Mouse (Mus musculus): ENCODE measurements around the gene Ptch1. TPM values are rescaled to one million over a fixed set of nuclear protein-coding genes. Genes with fewer than 3 reads are reported as not detected.

The Ptch1 gene
- polyA plus RNA-seq, 1 experiment from 2014 or later = 12.2 TPM

- WGBS = 14% methylated on average over 8 of the region's 8 CpGs
- Histone ChIP-seq H3K27me3 (ENCODE audit: insufficient read depth, low read length) (no peaks in the 10 kb centered on the region), H3K9me3 (replicated peaks; ENCODE audit: low read length) (no peaks in the 10 kb centered on the region), H3K4me2 (ENCODE audit: low read length) (no peak overlapping the region), H3K27ac (peak overlapping the region; percentile 6; the same call in 1 of the 2 replicates), H3K4me3 (replicated peaks; ENCODE audit: low read depth, low read length) (no peak overlapping the region), H3K9ac (ENCODE audit: low read depth, low read length) (0 out of 2 replicates have a peak overlapping the region, but pooled peaks have one; percentile 23), H3K36me3 (ENCODE audit: insufficient read depth, low read length) (no peaks in the 10 kb centered on the region), H3K4me1 (replicated peaks; ENCODE audit: insufficient read depth, low read length) (peaks cover 26% of the 10 kb centered on the region)
- ATAC-seq (replicated peaks; ENCODE audit: low FRiP score, low read depth) (no peak), DNase-seq (ENCODE audit: low spot score) (no peak)
- no peak for TF ChIP-seq CTCF (IDR thresholded peaks at IDR 0.05; ENCODE audit: low read depth)
Measured at GRCm38 (mm10) chr13:63558297-63558890, 15.0 kb downstream of the Ptch1 start.

GRCm38 (mm10) chr13:63556431-63556830, 17.0 kb downstream of the Ptch1 start:
- no peak for ATAC-seq (replicated peaks; ENCODE audit: low FRiP score, low read depth)
- 14% methylated on average over 1 of the region's 1 CpGs for WGBS
- no peak overlapping the region for H3K9ac ChIP-seq (ENCODE audit: low read depth, low read length)
- 0 out of 2 replicates have a peak, but pooled peaks cover 2% of the 10 kb centered on the region for H3K36me3 ChIP-seq (ENCODE audit: insufficient read depth, low read length)
- no peak overlapping the region for H3K27ac ChIP-seq
- no peaks in the 10 kb centered on the region for H3K27me3 ChIP-seq (ENCODE audit: insufficient read depth, low read length)
- H3K4me3 ChIP-seq (replicated peaks; ENCODE audit: low read depth, low read length) = no peak overlapping the region
- H3K4me1 ChIP-seq (replicated peaks; ENCODE audit: insufficient read depth, low read length) = peaks cover 30% of the 10 kb centered on the region
- H3K4me2 ChIP-seq (ENCODE audit: low read length) = no peak overlapping the region
- no peaks in the 10 kb centered on the region for H3K9me3 ChIP-seq (replicated peaks; ENCODE audit: low read length)
- TF ChIP-seq CTCF (IDR thresholded peaks at IDR 0.05; ENCODE audit: low read depth) = no peak
- no peak for DNase-seq (ENCODE audit: low spot score)

GRCm38 (mm10) chr13:63555885-63556284, 17.5 kb downstream of the Ptch1 start:
- Histone ChIP-seq H3K4me2 (ENCODE audit: low read length) (peak overlapping the region; percentile 14; the same call in 1 of the 2 replicates), H3K9ac (ENCODE audit: low read depth, low read length) (no peak overlapping the region), H3K36me3 (ENCODE audit: insufficient read depth, low read length) (0 out of 2 replicates have a peak, but pooled peaks cover 2% of the 10 kb centered on the region), H3K4me1 (replicated peaks; ENCODE audit: insufficient read depth, low read length) (peaks cover 28% of the 10 kb centered on the region), H3K27me3 (ENCODE audit: insufficient read depth, low read length) (no peaks in the 10 kb centered on the region), H3K27ac (0 out of 2 replicates have a peak overlapping the region, but pooled peaks have one; percentile 33), H3K9me3 (replicated peaks; ENCODE audit: low read length) (no peaks in the 10 kb centered on the region), H3K4me3 (replicated peaks; ENCODE audit: low read depth, low read length) (no peak overlapping the region)
- no peak for DNase-seq (ENCODE audit: low spot score)
- 0 out of 2 replicates have a peak, but pooled peaks have one; percentile 26 for ATAC-seq (replicated peaks; ENCODE audit: low FRiP score, low read depth)
- WGBS = 24% methylated on average over 5 of the region's 5 CpGs
- no peak for TF ChIP-seq CTCF (IDR thresholded peaks at IDR 0.05; ENCODE audit: low read depth)

- H3K4me1 ChIP-seq (replicated peaks; ENCODE audit: insufficient read depth, low read length) = peaks cover 24% of the 10 kb centered on the region
- H3K4me3 ChIP-seq (replicated peaks; ENCODE audit: low read depth, low read length) = no peak overlapping the region
- H3K9ac ChIP-seq (ENCODE audit: low read depth, low read length) = no peak overlapping the region
- 0 out of 2 replicates have a peak, but pooled peaks cover 2% of the 10 kb centered on the region for H3K36me3 ChIP-seq (ENCODE audit: insufficient read depth, low read length)
- no peak for TF ChIP-seq CTCF (IDR thresholded peaks at IDR 0.05; ENCODE audit: low read depth)
- 41% methylated on average over 11 of the region's 11 CpGs for WGBS
- DNase-seq (ENCODE audit: low spot score) (no peak), ATAC-seq (replicated peaks; ENCODE audit: low FRiP score, low read depth) (no peak)
- H3K4me2 ChIP-seq (ENCODE audit: low read length) = peak overlapping the region; percentile 23
- H3K27me3 ChIP-seq (ENCODE audit: insufficient read depth, low read length) = no peaks in the 10 kb centered on the region
- H3K27ac ChIP-seq = no peak overlapping the region
- no peaks in the 10 kb centered on the region for H3K9me3 ChIP-seq (replicated peaks; ENCODE audit: low read length)
Measured at GRCm38 (mm10) chr13:63554569-63554968, 18.8 kb downstream of the Ptch1 start.

GRCm38 (mm10) chr13:63553436-63553835, 20.0 kb downstream of the Ptch1 start:
- 62% methylated on average over 5 of the region's 5 CpGs for WGBS
- peaks cover 26% of the 10 kb centered on the region for H3K4me1 ChIP-seq (replicated peaks; ENCODE audit: insufficient read depth, low read length)
- no peak overlapping the region for H3K4me2 ChIP-seq (ENCODE audit: low read length)
- H3K9ac ChIP-seq (ENCODE audit: low read depth, low read length) = no peak overlapping the region
- no peak for ATAC-seq (replicated peaks; ENCODE audit: low FRiP score, low read depth)
- H3K36me3 ChIP-seq (ENCODE audit: insufficient read depth, low read length) = 0 out of 2 replicates have a peak, but pooled peaks cover 2% of the 10 kb centered on the region
- H3K27ac ChIP-seq = no peak overlapping the region
- no peaks in the 10 kb centered on the region for H3K9me3 ChIP-seq (replicated peaks; ENCODE audit: low read length)
- no peak for DNase-seq (ENCODE audit: low spot score)
- no peaks in the 10 kb centered on the region for H3K27me3 ChIP-seq (ENCODE audit: insufficient read depth, low read length)
- no peak for TF ChIP-seq CTCF (IDR thresholded peaks at IDR 0.05; ENCODE audit: low read depth)
- H3K4me3 ChIP-seq (replicated peaks; ENCODE audit: low read depth, low read length) = no peak overlapping the region

- 58% methylated on average over 10 of the region's 10 CpGs for WGBS
- no peak overlapping the region for H3K4me2 ChIP-seq (ENCODE audit: low read length)
- no peak overlapping the region for H3K27ac ChIP-seq
- no peak for TF ChIP-seq CTCF (IDR thresholded peaks at IDR 0.05; ENCODE audit: low read depth)
- peak; percentile 49; the same call in 1 of the 2 replicates for ATAC-seq (replicated peaks; ENCODE audit: low FRiP score, low read depth)
- no peaks in the 10 kb centered on the region for H3K27me3 ChIP-seq (ENCODE audit: insufficient read depth, low read length)
- 0 out of 2 replicates have a peak, but pooled peaks cover 2% of the 10 kb centered on the region for H3K36me3 ChIP-seq (ENCODE audit: insufficient read depth, low read length)
- H3K4me3 ChIP-seq (replicated peaks; ENCODE audit: low read depth, low read length) = no peak overlapping the region
- peaks cover 26% of the 10 kb centered on the region for H3K4me1 ChIP-seq (replicated peaks; ENCODE audit: insufficient read depth, low read length)
- no peak overlapping the region for H3K9ac ChIP-seq (ENCODE audit: low read depth, low read length)
- DNase-seq (ENCODE audit: low spot score) = no peak
- H3K9me3 ChIP-seq (replicated peaks; ENCODE audit: low read length) = no peaks in the 10 kb centered on the region
Measured at GRCm38 (mm10) chr13:63552291-63552932, 21.0 kb downstream of the Ptch1 start.

Data from kidney, postnatal 0 days (tissue).